In the genomic region with DNA sequence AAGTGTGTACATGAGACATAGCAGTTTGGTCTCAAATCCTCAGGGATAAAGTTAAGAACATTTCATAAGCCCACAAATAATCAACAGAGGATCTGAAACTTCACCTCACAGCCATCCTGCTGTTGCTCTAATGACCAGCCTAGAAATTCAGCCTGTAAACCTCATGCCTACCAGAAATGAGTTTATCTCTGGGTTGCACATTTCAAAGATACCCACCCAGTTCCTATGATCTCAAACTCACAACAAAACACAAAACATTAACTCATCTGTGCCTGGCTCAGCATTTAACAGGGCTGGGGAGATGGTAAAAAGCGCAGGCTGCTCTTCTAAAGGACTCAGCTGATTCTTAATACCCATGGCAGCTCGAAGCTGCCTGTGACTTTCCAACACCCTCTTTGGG, we compare ENCODE assay signal across 23 mouse cellular contexts. TPM values are rescaled to one million over a fixed set of nuclear protein-coding genes. Genes with fewer than 3 reads are reported as not detected.
A peak's percentile ranks its signal among the peaks of the same experiment; 100 is the strongest.
DNase-seq lines count a peak whose midpoint lies in the region; ATAC-seq lines count a peak whose summit lies in the region.
"Had no signal": no experiment of that assay in that cellular context is flagged by ENCODE, and none has a peak within 500 bp of the region (broad histone marks: within the 10 kb centered on the region; RNA-seq: fewer than 3 reads in every experiment).

No protein-coding gene starts in this region.

- no peaks in the 10 kb centered on the region for H3K9me3 ChIP-seq in liver, embryonic 15.5 days (replicated peaks)
- no peaks in the 10 kb centered on the region for H3K9me3 ChIP-seq in forebrain, embryonic 16.5 days (ENCODE audit: control insufficient read depth, low read length)
- H3K9me3 ChIP-seq: forebrain, embryonic 13.5 days; heart, embryonic 12.5 days; hindbrain, embryonic 12.5 days; lung, embryonic 15.5 days had no signal

- intact Hi-C loops in gastrocnemius, postnatal 36 days (cut with DNase I): no loop called here
- intact Hi-C loops in heart, postnatal 10 days (cut with DNase I): no loop called here

- peaks cover 61% of the 10 kb centered on the region for H3K36me3 ChIP-seq in liver, embryonic 15.5 days (replicated peaks)
- peaks cover 8% of the 10 kb centered on the region for H3K36me3 ChIP-seq in forebrain, embryonic 16.5 days (ENCODE audit: control insufficient read depth, insufficient read depth)

- H3K27ac ChIP-seq in liver, embryonic 15.5 days (replicated peaks): peak overlapping the region; percentile 85
- H3K27ac ChIP-seq in forebrain, embryonic 16.5 days (ENCODE audit: low read length): no peak overlapping the region
- H3K27ac ChIP-seq: forebrain, embryonic 13.5 days; gastrocnemius, adult 2 months; hindbrain, embryonic 12.5 days; kidney, postnatal 0 days; lung, embryonic 15.5 days had no signal

- H3K4me1 ChIP-seq in liver, embryonic 15.5 days (replicated peaks): peaks cover 53% of the 10 kb centered on the region
- no peaks in the 10 kb centered on the region for H3K4me1 ChIP-seq in forebrain, embryonic 16.5 days (replicated peaks; ENCODE audit: control insufficient read depth, insufficient read depth, low read length)
- H3K4me1 ChIP-seq: forebrain, embryonic 13.5 days; heart, embryonic 12.5 days; hindbrain, embryonic 12.5 days; lung, embryonic 15.5 days had no signal

- WGBS in liver, embryonic 15.5 days (ENCODE audit: insufficient replicate concordance): 18% methylated on average over 2 of the region's 2 CpGs
- 100% methylated on average over 2 of the region's 2 CpGs for WGBS in forebrain, embryonic 16.5 days

- peak overlapping the region; percentile 13 for H3K4me2 ChIP-seq in liver, embryonic 15.5 days
- no peak overlapping the region for H3K4me2 ChIP-seq in forebrain, embryonic 16.5 days (ENCODE audit: low read length)
- H3K4me2 ChIP-seq: forebrain, embryonic 13.5 days; heart, embryonic 12.5 days; hindbrain, embryonic 12.5 days; lung, embryonic 15.5 days; midbrain, embryonic 11.5 days had no signal

- no peaks in the 10 kb centered on the region for H3K27me3 ChIP-seq in liver, embryonic 15.5 days
- no peaks in the 10 kb centered on the region for H3K27me3 ChIP-seq in forebrain, embryonic 16.5 days (replicated peaks; ENCODE audit: control insufficient read depth, insufficient read depth, low read length)
- H3K27me3 ChIP-seq: forebrain, embryonic 13.5 days; heart, embryonic 12.5 days; hindbrain, embryonic 12.5 days; lung, embryonic 15.5 days had no signal

- DNase-seq in c-Kit-positive CD71-positive TER-119-positive erythroid progenitor cells, embryonic 14.5 days (ENCODE audit: low spot score): peak; percentile 71
- DNase-seq in gastrocnemius, postnatal 36 days: no peak
- DNase-seq in adipocyte (ENCODE audit: low spot score): no peak
- DNase-seq in heart, postnatal 10 days: no peak
- DNase-seq: adrenal gland, postnatal 14 days; cerebellum, adult 11 months; cerebellum, adult 9-11 months; gastrocnemius, adult 2 months; heart, postnatal 14 days; kidney, adult 18-20 months; layer of hippocampus, adult 9-11 months; lung, postnatal 4 days; right cerebral cortex, postnatal 25 days; thymus, postnatal 25 days had no signal

- ATAC-seq in hematopoietic stem cell, adult 5-6 weeks (replicated peaks in 1 of 2; ENCODE audit: insufficient read depth in 1 of 2, low FRiP score in 2 of 2, low TSS enrichment in 1 of 2, low read depth in 1 of 2, poor library complexity in 2 of 2, severe bottlenecking in 2 of 2): peak; percentile 1 to 25; a peak in 1 of 4 replicates
- ATAC-seq in liver, embryonic 15.5 days (ENCODE audit: insufficient read depth): peak; percentile 77
- ATAC-seq in forebrain, embryonic 16.5 days: no peak
- ATAC-seq: forebrain, embryonic 13.5 days had no signal

- no peak overlapping the region for H3K4me3 ChIP-seq in liver, embryonic 15.5 days (replicated peaks)
- no peak overlapping the region for H3K4me3 ChIP-seq in forebrain, embryonic 16.5 days (replicated peaks; ENCODE audit: low read length)
- H3K4me3 ChIP-seq: forebrain, embryonic 13.5 days; gastrocnemius, adult 2 months; heart, embryonic 12.5 days; hindbrain, embryonic 12.5 days; lung, embryonic 15.5 days had no signal

- no peak overlapping the region for H3K9ac ChIP-seq in liver, embryonic 15.5 days
- no peak overlapping the region for H3K9ac ChIP-seq in forebrain, embryonic 16.5 days (replicated peaks; ENCODE audit: low read depth, low read length)
- H3K9ac ChIP-seq: forebrain, embryonic 13.5 days; heart, embryonic 12.5 days; hindbrain, embryonic 12.5 days; lung, embryonic 15.5 days had no signal

RNA-seq across cellular contexts. Expression of gene Styk1, which starts 11.0 kb away (rescaled TPM):
- total RNA-seq in hematopoietic stem cell, adult 5-6 weeks (2017): 1.1 TPM in 1 of 2 replicates, not detected in the other
- polyA plus RNA-seq in liver, embryonic 15.5 days (2015; fragmentation: Nextera tagmentation; extraction: Ambion mirVana): 0.89 and 0.90 TPM in 2 replicates
- total RNA-seq in gastrocnemius, postnatal 36 days (2021): 1 to 10 TPM in 1 of 2 experiments, under 1 TPM in 1; 0.59 to 1.4 TPM
- polyA plus RNA-seq in forebrain, embryonic 16.5 days (2015; fragmentation: Nextera tagmentation; extraction: Ambion mirVana): 4.1 and 7.1 TPM in 2 replicates
- total RNA-seq in heart, postnatal 10 days (2021): under 1 TPM; 0.14 to 0.20 TPM

RNA-seq across cellular contexts. Expression of gene Ybx3, which starts 23.9 kb away (rescaled TPM):
- total RNA-seq in hematopoietic stem cell, adult 5-6 weeks (2017): 303 and 379 TPM in 2 replicates
- 55.6 and 57.5 TPM in 2 replicates for polyA plus RNA-seq in liver, embryonic 15.5 days (2015; fragmentation: Nextera tagmentation; extraction: Ambion mirVana)
- 1,000 to 10,000 TPM; 1,485 to 1,638 TPM for total RNA-seq in gastrocnemius, postnatal 36 days (2021)
- polyA plus RNA-seq in forebrain, embryonic 16.5 days (2015; fragmentation: Nextera tagmentation; extraction: Ambion mirVana): 17.6 and 21.3 TPM in 2 replicates
- total RNA-seq in heart, postnatal 10 days (2021): 100 to 1,000 TPM; 235 to 248 TPM
